Mouse (Mus musculus): ENCODE data around the gene Hsd17b12.
A peak's percentile ranks its signal among the peaks of the same experiment; 100 is the strongest.

Hsd17b12 gene

DNA sequence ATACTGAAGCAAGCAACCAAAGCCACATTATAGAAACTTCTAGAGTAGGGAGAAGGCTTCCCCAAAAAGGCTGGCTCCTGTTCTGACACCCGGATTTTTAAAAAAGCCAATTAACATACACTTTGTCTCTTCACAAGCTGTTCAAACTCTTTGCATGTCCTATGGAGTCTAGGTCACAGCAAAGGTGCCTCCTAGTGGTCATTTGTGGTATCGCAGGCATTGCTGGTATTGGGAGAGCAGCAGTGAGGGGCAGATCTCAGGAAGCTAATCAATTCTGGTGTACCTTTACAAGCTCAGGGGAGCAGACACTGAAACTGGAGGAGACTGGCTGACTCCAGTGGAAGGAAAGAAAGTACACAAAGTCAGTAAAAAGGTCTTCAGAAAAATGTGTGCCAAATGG lies 155.4 kb downstream of the Hsd17b12 start:
- DNase-seq: peak; percentile 75 to 94

- no peak for DNase-seq
These were observed 155.8 kb downstream of the Hsd17b12 start for GRCm38 (mm10) chr2:94001918-94002317.

DNA sequence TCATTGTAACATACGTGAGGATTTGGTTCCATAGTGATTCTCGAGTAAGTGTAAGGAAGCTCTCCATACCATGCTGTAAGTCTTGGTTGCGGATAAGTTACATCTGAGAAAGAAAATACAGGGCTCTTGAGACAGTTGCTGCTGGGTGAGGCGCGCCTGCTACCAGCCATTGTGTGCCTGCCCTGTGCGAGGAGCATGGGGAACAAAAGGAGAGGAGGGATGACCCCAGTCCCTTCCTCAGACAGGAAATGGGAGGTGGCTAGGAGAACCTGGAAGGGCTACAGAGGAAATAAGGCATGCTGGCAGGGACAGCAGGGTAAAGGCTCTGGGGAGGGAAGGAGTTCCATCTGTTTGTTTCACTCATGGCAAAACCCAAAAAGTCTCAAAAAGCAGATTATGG lies 156.4 kb downstream of the Hsd17b12 start:
- peak; percentile 29 to 68 for DNase-seq

- DNase-seq: peak in 1 of 2 experiments; percentile 46
These were observed 161.5 kb downstream of the Hsd17b12 start, which contains the start of gene Gm27027 for GRCm38 (mm10) chr2:93996254-93996653. Gene Gm27027, minus strand, starts transcription at chr2:93996354.

DNA sequence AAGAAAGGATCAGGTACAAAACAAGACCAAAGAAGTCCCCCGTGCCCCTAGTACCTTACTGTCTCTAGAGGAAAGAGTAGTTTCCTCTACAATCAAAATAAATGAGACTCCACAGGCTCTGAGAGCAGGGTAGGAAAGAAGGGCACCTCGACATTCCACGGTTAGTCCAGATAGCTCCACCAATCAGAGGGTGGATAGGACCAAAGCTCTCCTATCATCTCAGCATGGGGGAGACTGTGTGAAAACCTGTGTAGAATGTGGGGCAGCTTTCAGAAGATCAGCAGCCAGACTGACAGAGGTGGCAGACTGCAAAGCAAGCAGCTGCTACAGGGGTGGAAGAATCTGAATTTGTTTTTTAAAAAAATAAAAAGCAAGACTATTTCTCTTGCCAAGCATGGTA lies 165.0 kb downstream of the Hsd17b12 start:
- DNase-seq: no peak

- DNase-seq: peak; percentile 73 to 76
These were observed 165.5 kb downstream of the Hsd17b12 start for GRCm38 (mm10) chr2:93992259-93992658.

GRCm38 (mm10) chr2:93991336-93991735 lies 166.4 kb downstream of the Hsd17b12 start:
- DNase-seq: no peak

DNA sequence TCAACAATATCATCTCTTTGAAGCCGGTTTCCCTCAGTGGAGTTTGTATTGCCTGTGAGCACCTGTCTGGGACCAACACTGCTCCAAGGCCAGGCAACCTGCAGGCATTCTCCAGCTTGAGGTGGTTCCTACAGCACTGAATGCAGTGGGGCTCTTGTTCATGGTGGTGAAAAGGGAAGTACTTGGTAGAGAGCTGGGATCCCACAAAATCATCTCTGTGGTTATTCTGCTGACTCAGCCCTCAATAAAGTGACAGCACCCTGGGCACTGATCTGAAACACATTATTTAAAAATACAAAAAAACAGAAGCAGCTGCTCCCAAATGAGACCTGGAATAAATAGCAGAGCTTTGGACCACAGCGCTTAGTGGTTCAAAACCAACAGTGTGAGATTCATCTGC lies 169.3 kb downstream of the Hsd17b12 start:
- DNase-seq: no peak

Data from kidney, postnatal 25 days (tissue).